Mouse (Mus musculus) limb, embryonic 13.5 days (tissue): Measurements from ENCODE around the gene Ccdc187. TPM values are rescaled to one million over a fixed set of nuclear protein-coding genes. Genes with fewer than 3 reads are reported as not detected.
A peak's percentile ranks its signal among the peaks of the same experiment; 100 is the strongest.

Experiments
- ATAC-seq: fragments of 200-750 bp; cut with Nextera tagmentation; 2 replicates; pipeline ENCODE4 v1.8.0; 2017; ENCODE audit warnings: low read depth, moderate number of reproducible peaks, moderate TSS enrichment; ENCODE audit not compliant: low FRiP score
- H3K27ac ChIP-seq: fragments of 300-500 bp; sonication (generic); 2 replicates; pipeline ENCODE4 v1.5.1; 2015; ENCODE audit warnings: inconsistent platforms, mild to moderate bottlenecking, moderate library complexity
- H3K27me3 ChIP-seq: fragments of 300-500 bp; sonication (generic); 2 replicates; pipeline ENCODE4 v1.6.1; 2015; ENCODE audit warnings: mild to moderate bottlenecking, inconsistent platforms
- H3K36me3 ChIP-seq: fragments of 300-500 bp; sonication (generic); 2 replicates; pipeline ENCODE4 v1.6.1; 2015; ENCODE audit warnings: inconsistent platforms, mild to moderate bottlenecking, moderate library complexity
- H3K4me1 ChIP-seq: fragments of 300-500 bp; sonication (generic); 2 replicates; pipeline ENCODE4 v1.6.1; 2015; ENCODE audit warnings: inconsistent platforms
- H3K4me2 ChIP-seq: fragments of 300-500 bp; sonication (generic); replicated peaks from 2 replicates; pipeline ENCODE4 v1.6.1; 2015; ENCODE audit warnings: inconsistent platforms, mild to moderate bottlenecking, moderate library complexity
- H3K4me3 ChIP-seq: fragments of 300-500 bp; sonication (generic); 2 replicates; pipeline ENCODE4 v1.5.1; 2015; ENCODE audit warnings: moderate library complexity, mild to moderate bottlenecking, inconsistent platforms
- H3K9ac ChIP-seq: fragments of 300-500 bp; sonication (generic); 2 replicates; pipeline ENCODE4 v1.6.1; 2015; ENCODE audit warnings: mild to moderate bottlenecking, inconsistent platforms
- H3K9me3 ChIP-seq: fragments of 300-500 bp; sonication (generic); 2 replicates; pipeline ENCODE4 v1.6.1; 2016; ENCODE audit warnings: inconsistent platforms
- WGBS: fragments of 180-500 bp; shearing (Covaris S2); methylation state at CpG from one replicate; pipeline ENCODE4 v1.1.7; 2015; 5-methylcytosine and 5-hydroxymethylcytosine counted together
- polyA plus RNA-seq: library from polyadenylated mRNA; unstranded; fragments of >200 nt; fragmentation: Nextera tagmentation; extraction: Ambion mirVana; gene quantifications from 2 replicates; pipeline ENCODE4 v1.2.1, GENCODE M21; 2015

Gene Ccdc187
- polyA plus RNA-seq, 1 experiment from 2014 or later: 0.04 TPM

DNA sequence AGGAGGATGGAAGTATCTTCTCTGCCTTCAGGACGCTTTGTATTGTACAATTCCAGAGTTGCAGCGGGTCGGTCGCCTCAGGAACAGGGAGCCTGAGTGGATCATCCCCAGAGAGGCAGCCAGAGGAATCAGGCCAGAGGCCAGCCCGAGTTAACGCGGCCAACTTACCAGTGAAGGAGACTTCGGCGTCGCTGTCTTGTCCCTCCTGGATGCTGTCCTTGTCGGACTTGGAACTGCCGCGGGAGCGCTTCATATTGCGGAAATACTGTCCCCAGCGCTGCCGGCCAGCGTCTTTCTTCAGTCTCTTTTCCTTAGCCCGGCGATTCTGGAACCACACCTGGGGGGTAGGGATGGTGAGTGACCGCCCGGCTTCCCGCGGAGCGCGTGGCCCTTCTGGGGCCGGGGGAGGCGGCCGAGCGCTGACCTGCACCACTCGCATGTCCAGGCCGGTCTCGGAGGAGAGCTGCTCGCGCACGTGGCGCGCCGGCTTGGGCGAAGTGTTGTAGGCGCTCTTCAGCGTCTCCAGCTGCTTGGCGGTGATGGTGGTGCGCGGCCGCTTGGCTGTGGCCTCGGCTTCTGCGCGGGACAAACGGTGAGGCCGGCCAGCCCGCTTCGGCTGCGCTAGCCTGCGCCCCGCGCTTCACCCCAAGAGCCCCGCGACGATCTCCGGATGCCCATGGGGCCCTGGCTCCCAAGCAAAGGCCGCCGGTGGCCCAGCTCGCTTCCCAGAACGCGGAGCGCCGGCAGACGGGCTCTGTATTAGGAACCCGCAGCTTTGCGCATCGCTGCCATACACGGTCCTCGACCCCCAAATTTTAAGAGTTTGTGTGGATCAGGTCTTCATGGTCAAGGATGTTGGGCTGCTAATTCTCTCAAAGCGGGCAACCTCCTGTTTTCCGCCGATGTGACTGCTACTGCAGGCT lies 92.2 kb downstream of the Ccdc187 start:
- H3K9ac ChIP-seq: no peak overlapping the region
- peaks cover 100% of the 10 kb centered on the region for H3K27me3 ChIP-seq
- WGBS: under 1% methylated on average over 77 of the region's 77 CpGs
- peaks cover 18% of the 10 kb centered on the region for H3K4me1 ChIP-seq
- no peak for ATAC-seq
- no peak overlapping the region for H3K27ac ChIP-seq
- H3K9me3 ChIP-seq: no peaks in the 10 kb centered on the region
- no peak overlapping the region for H3K4me2 ChIP-seq
- no peaks in the 10 kb centered on the region for H3K36me3 ChIP-seq
- peak overlapping the region; percentile 9; the same call in 1 of the 2 replicates for H3K4me3 ChIP-seq

DNA sequence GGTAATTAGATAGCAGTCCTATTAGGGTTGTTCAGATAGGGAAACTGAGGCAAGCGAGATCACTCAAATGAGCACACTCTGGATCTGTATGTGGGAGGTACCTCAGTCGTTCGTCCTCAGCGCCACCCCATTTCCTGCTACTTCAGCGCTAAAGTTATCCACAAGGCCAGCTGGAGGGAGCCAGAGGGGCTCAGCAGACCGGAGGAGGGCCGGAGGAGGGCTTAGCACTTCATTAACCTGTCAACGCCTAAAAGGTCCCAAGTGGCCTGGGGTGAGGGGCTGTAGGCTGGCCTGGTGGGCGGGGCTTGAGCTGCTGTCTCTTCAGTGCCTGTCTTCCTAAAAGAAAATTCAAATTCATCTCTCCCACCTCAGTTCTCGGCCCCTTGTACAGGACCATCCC lies 95.9 kb downstream of the Ccdc187 start:
- Histone ChIP-seq H3K4me1 (peaks cover 22% of the 10 kb centered on the region), H3K4me3 (peak overlapping the region; percentile 13)

DNA sequence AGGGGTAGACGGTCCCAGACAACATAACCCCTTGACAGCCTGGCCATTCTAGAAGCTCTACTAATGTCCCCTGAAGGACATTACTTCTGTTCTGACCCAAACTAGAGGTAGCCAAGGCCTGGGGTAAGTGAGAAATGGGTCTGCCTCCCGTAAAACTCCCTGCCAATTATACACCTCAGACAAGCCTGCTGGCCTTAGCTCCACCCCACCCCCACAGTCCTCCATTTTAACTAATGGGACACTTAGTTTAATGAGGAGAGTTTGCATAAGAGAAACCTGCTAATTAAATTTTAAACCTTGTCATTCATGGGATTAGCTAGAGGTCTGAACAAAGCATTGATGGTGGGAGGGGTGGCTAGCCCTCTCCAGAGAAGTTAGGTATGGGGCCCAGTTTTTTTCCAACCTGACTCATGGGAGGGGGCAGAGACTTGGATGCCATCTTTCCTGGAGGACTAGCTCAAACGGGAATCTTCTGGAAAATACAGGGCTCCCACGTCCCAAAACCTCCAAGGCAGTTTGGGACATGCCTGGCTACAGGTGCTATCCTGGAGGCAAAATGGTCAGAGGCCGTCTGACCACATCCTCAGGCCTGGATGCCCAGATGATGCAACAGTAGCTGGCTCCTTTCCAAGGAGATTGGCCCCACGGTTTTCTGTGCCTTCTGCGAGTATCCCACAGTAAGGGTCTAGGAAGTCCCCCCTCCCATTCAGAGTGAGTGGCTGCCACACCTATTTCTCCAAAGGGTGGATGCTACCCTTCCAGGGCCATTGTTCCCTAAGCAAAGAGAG lies 99.6 kb downstream of the Ccdc187 start:
- Histone ChIP-seq H3K4me2 (no peak overlapping the region), H3K27ac (no peak overlapping the region), H3K4me3 (no peak overlapping the region), H3K27me3 (peaks cover 99% of the 10 kb centered on the region), H3K9ac (no peak overlapping the region), H3K4me1 (peaks cover 14% of the 10 kb centered on the region), H3K9me3 (no peaks in the 10 kb centered on the region), H3K36me3 (no peaks in the 10 kb centered on the region)
- WGBS: 31% methylated on average over 7 of the region's 7 CpGs
- ATAC-seq: no peak

More for the DNA sequence above, 95.9 kb downstream of the Ccdc187 start:
- Histone ChIP-seq H3K9me3 (no peaks in the 10 kb centered on the region), H3K4me2 (peak overlapping the region; percentile 35), H3K9ac (no peak overlapping the region), H3K27ac (no peak overlapping the region), H3K27me3 (peaks cover 100% of the 10 kb centered on the region), H3K36me3 (no peaks in the 10 kb centered on the region)
- ATAC-seq: 0 out of 2 replicates have a peak, but pooled peaks have one; percentile 51
- 0% methylated on average over 10 of the region's 10 CpGs for WGBS

Other genes with a start within 250 kb of the Ccdc187 start
- gene Nacc2, start 171.3 kb downstream of the Ccdc187 start, polyA plus RNA-seq: 5.2 and 6.0 TPM in 2 replicates
- not detected in 2 replicates for gene Lhx3, start 86.3 kb downstream of the Ccdc187 start, polyA plus RNA-seq
- gene Qsox2, start 57.0 kb downstream of the Ccdc187 start, polyA plus RNA-seq: 14.9 and 16.0 TPM in 2 replicates
- 61.5 and 66.6 TPM in 2 replicates for gene Gpsm1, start 21.0 kb upstream of the Ccdc187 start, polyA plus RNA-seq
- gene Dnlz, start 57.6 kb upstream of the Ccdc187 start, polyA plus RNA-seq: 28.8 and 29.0 TPM in 2 replicates
- 0.67 and 1.5 TPM in 2 replicates for gene Card9, start 66.4 kb upstream of the Ccdc187 start, polyA plus RNA-seq
- 29.3 and 36.1 TPM in 2 replicates for gene Snapc4, start 86.1 kb upstream of the Ccdc187 start, polyA plus RNA-seq
- 141 and 146 TPM in 2 replicates for gene Entr1, start 94.8 kb upstream of the Ccdc187 start, polyA plus RNA-seq
- 97.3 and 101 TPM in 2 replicates for gene Pmpca, start 94.8 kb upstream of the Ccdc187 start, polyA plus RNA-seq
- gene Inpp5e, start 114.6 kb upstream of the Ccdc187 start, polyA plus RNA-seq: 25.7 and 26.7 TPM in 2 replicates
- gene Sec16a, start 150.7 kb upstream of the Ccdc187 start, polyA plus RNA-seq: 24.9 and 28.1 TPM in 2 replicates
- 13.7 and 15.5 TPM in 2 replicates for gene Notch1, start 222.1 kb upstream of the Ccdc187 start, polyA plus RNA-seq